Mouse (Mus musculus) spleen, adult 2 months (tissue): ENCODE results near the gene Gm10198. TPM values are rescaled to one million over a fixed set of nuclear protein-coding genes. Genes with fewer than 3 reads are reported as not detected.

ENCODE experiments used
- DNase-seq, 2 experiments: peaks; one replicate each; pipeline versions ENCODE4 v3.0.0 to v3.0.0-alpha.2; 2012 to 2021; ENCODE audit warnings: low spot score in 2 of 2, low read depth in 1 of 2
- H3K27ac ChIP-seq: fragments of 200-500 bp; 2 replicates; pipeline ENCODE4 v1.5.1; 2012; ENCODE audit warnings: low read length, inconsistent platforms; ENCODE audit not compliant: insufficient read depth
- H3K27me3 ChIP-seq: fragments of 200-500 bp; 2 replicates; pipeline ENCODE4 v1.6.1; 2012; ENCODE audit warnings: mild to moderate bottlenecking, moderate library complexity, low read length, inconsistent platforms; ENCODE audit not compliant: control insufficient read depth, insufficient read depth
- H3K36me3 ChIP-seq: fragments of 200-500 bp; 2 replicates; pipeline ENCODE4 v1.6.1; 2012; ENCODE audit warnings: mild to moderate bottlenecking, low read length, inconsistent platforms; ENCODE audit not compliant: control insufficient read depth, insufficient read depth
- H3K4me1 ChIP-seq: fragments of 200-500 bp; 2 replicates; pipeline ENCODE4 v1.6.1; 2011; ENCODE audit warnings: inconsistent platforms; ENCODE audit not compliant: control insufficient read depth, insufficient read depth, insufficient read length
- H3K4me3 ChIP-seq: fragments of 200-500 bp; 2 replicates; pipeline ENCODE4 v1.5.1; 2011; ENCODE audit warnings: mild to moderate bottlenecking, inconsistent platforms; ENCODE audit not compliant: insufficient read depth, insufficient read length; ENCODE audit errors: extremely low read depth
- CTCF ChIP-seq: fragments of 200-500 bp; IDR thresholded peaks from 2 replicates; pipeline ENCODE4 v1.5.1; 2011; ENCODE audit warnings: mild to moderate bottlenecking, inconsistent platforms; ENCODE audit not compliant: insufficient read depth, insufficient read length, insufficient replicate concordance; ENCODE audit errors: extremely low read depth
- POLR2A ChIP-seq: fragments of 200-500 bp; IDR thresholded peaks from 2 replicates; pipeline ENCODE4 v1.6.1; 2011; ENCODE audit warnings: low read depth, low read length, inconsistent platforms
- WGBS: fragments of 180-500 bp; shearing (Covaris S2); methylation state at CpG from one replicate; pipeline ENCODE4 v1.1.7; 2018; 5-methylcytosine and 5-hydroxymethylcytosine counted together
- polyA plus RNA-seq: library from polyadenylated mRNA; depleted of rRNA; stranded (reverse); fragments of >200 nt; gene quantifications from 2 replicates; pipeline ENCODE4 v1.2.3, GENCODE M21; 2012; rRNA removed

The Gm10198 gene
- polyA plus RNA-seq: not detected in 2 replicates

- H3K36me3 ChIP-seq: no peaks in the 10 kb centered on the region
- no peak within 1 kb of the TSS for H3K27ac ChIP-seq
- TF ChIP-seq POLR2A (no peak), CTCF (no peak)
- no peaks in the 10 kb centered on the region for H3K27me3 ChIP-seq
- no peak for DNase-seq
- no peak within 1 kb of the TSS for H3K4me3 ChIP-seq
- no peaks in the 10 kb centered on the region for H3K4me1 ChIP-seq
Measured at GRCm38 (mm10) chr13:111592485-111592884, at the start of gene Gm10198. Gene Gm10198, plus strand, starts transcription at chr13:111592785.

- Histone ChIP-seq H3K27ac (no peak overlapping the region), H3K4me3 (no peak overlapping the region), H3K4me1 (no peaks in the 10 kb centered on the region), H3K27me3 (no peaks in the 10 kb centered on the region), H3K36me3 (no peaks in the 10 kb centered on the region)
- TF ChIP-seq CTCF (no peak), POLR2A (no peak)
- 83% methylated on average over 5 of the region's 5 CpGs for WGBS
- no peak for DNase-seq
Measured at GRCm38 (mm10) chr13:111545286-111545685, 47.3 kb upstream of the Gm10198 start.

GRCm38 (mm10) chr13:111552769-111553168 lies 39.8 kb upstream of the Gm10198 start:
- H3K27me3 ChIP-seq: no peaks in the 10 kb centered on the region
- no peak for TF ChIP-seq POLR2A
- no peak for TF ChIP-seq CTCF
- WGBS: 75% methylated on average over 7 of the region's 7 CpGs
- no peak for DNase-seq
- H3K4me3 ChIP-seq: no peak overlapping the region
- no peaks in the 10 kb centered on the region for H3K36me3 ChIP-seq
- no peaks in the 10 kb centered on the region for H3K4me1 ChIP-seq
- H3K27ac ChIP-seq: no peak overlapping the region

- 65% methylated on average over 7 of the region's 7 CpGs for WGBS
- H3K27me3 ChIP-seq: no peaks in the 10 kb centered on the region
- H3K27ac ChIP-seq: peak overlapping the region; percentile 14; the same call in 1 of the 2 replicates
- TF ChIP-seq CTCF (no peak), POLR2A (no peak)
- DNase-seq: no peak
- no peak overlapping the region for H3K4me3 ChIP-seq
- no peaks in the 10 kb centered on the region for H3K36me3 ChIP-seq
- no peaks in the 10 kb centered on the region for H3K4me1 ChIP-seq
Measured at GRCm38 (mm10) chr13:111553182-111553581, 39.4 kb upstream of the Gm10198 start.

GRCm38 (mm10) chr13:111553941-111554340 lies 38.6 kb upstream of the Gm10198 start:
- Histone ChIP-seq H3K36me3 (no peaks in the 10 kb centered on the region), H3K4me3 (no peak overlapping the region), H3K4me1 (no peaks in the 10 kb centered on the region), H3K27me3 (no peaks in the 10 kb centered on the region), H3K27ac (no peak overlapping the region)
- 78% methylated on average over 8 of the region's 8 CpGs for WGBS
- DNase-seq: no peak
- no peak for TF ChIP-seq POLR2A
- no peak for TF ChIP-seq CTCF

GRCm38 (mm10) chr13:111555333-111555732 lies 37.3 kb upstream of the Gm10198 start:
- TF ChIP-seq POLR2A: no peak
- no peak for TF ChIP-seq CTCF
- no peak for DNase-seq
- WGBS: 31% methylated on average over 8 of the region's 8 CpGs
- no peaks in the 10 kb centered on the region for H3K4me1 ChIP-seq
- H3K4me3 ChIP-seq: no peak overlapping the region
- no peaks in the 10 kb centered on the region for H3K27me3 ChIP-seq
- no peaks in the 10 kb centered on the region for H3K36me3 ChIP-seq
- H3K27ac ChIP-seq: no peak overlapping the region; the same call in 1 of the 2 replicates

GRCm38 (mm10) chr13:111556375-111556774 lies 36.2 kb upstream of the Gm10198 start:
- 64% methylated on average over 4 of the region's 4 CpGs for WGBS
- Histone ChIP-seq H3K27me3 (no peaks in the 10 kb centered on the region), H3K27ac (no peak overlapping the region)

More at GRCm38 (mm10) chr13:111556375-111556774, 36.2 kb upstream of the Gm10198 start:
- no peak for DNase-seq
- Histone ChIP-seq H3K4me1 (no peaks in the 10 kb centered on the region), H3K36me3 (no peaks in the 10 kb centered on the region), H3K4me3 (no peak overlapping the region)
- no peak for TF ChIP-seq POLR2A
- no peak for TF ChIP-seq CTCF
